Mouse (Mus musculus) embryonic facial prominence, embryonic 15.5 days (tissue): Measurements from ENCODE around the gene Ccdc85c. TPM values are rescaled to one million over a fixed set of nuclear protein-coding genes. Genes with fewer than 3 reads are reported as not detected.

Experiments
- ATAC-seq: fragments of 200-750 bp; cut with Nextera tagmentation; 2 replicates; pipeline ENCODE4 v1.8.0; 2017; ENCODE audit warnings: low read depth, moderate TSS enrichment; ENCODE audit not compliant: insufficient number of reproducible peaks, low FRiP score, low TSS enrichment
- H3K27ac ChIP-seq: fragments of 300-500 bp; sonication (generic); replicated peaks from 2 replicates; pipeline ENCODE4 v1.5.1; 2015; ENCODE audit warnings: mild to moderate bottlenecking, inconsistent platforms
- H3K27me3 ChIP-seq: fragments of 300-500 bp; sonication (generic); 2 replicates; pipeline ENCODE4 v1.6.1; 2015; ENCODE audit warnings: inconsistent platforms
- H3K36me3 ChIP-seq: fragments of 300-500 bp; sonication (generic); 2 replicates; pipeline ENCODE4 v1.6.1; 2015; ENCODE audit warnings: mild to moderate bottlenecking, inconsistent platforms
- H3K4me1 ChIP-seq: fragments of 300-500 bp; sonication (generic); 2 replicates; pipeline ENCODE4 v1.6.1; 2015; ENCODE audit warnings: inconsistent platforms
- H3K4me2 ChIP-seq: fragments of 300-500 bp; sonication (generic); replicated peaks from 2 replicates; pipeline ENCODE4 v1.6.1; 2015; ENCODE audit warnings: mild to moderate bottlenecking, inconsistent platforms
- H3K4me3 ChIP-seq: fragments of 300-500 bp; sonication (generic); replicated peaks from 2 replicates; pipeline ENCODE4 v1.5.1; 2015; ENCODE audit warnings: mild to moderate bottlenecking, inconsistent platforms
- H3K9ac ChIP-seq: fragments of 300-500 bp; sonication (generic); 2 replicates; pipeline ENCODE4 v1.6.1; 2015; ENCODE audit warnings: inconsistent platforms
- H3K9me3 ChIP-seq: fragments of 300-500 bp; sonication (generic); replicated peaks from 2 replicates; pipeline ENCODE4 v1.6.1; 2016; ENCODE audit warnings: inconsistent platforms
- WGBS: fragments of 180-500 bp; shearing (Covaris S2); methylation state at CpG from one replicate; pipeline ENCODE4 v1.1.7; 2015; 5-methylcytosine and 5-hydroxymethylcytosine counted together
- polyA plus RNA-seq: library from polyadenylated mRNA; unstranded; fragments of >200 nt; fragmentation: Nextera tagmentation; extraction: Ambion mirVana; gene quantifications from 2 replicates; pipeline ENCODE4 v1.2.1, GENCODE M21; 2015

Ccdc85c gene
- polyA plus RNA-seq, 1 experiment from 2014 or later, result 5.1 TPM

GRCm38 (mm10) chr12:108234832-108235602 is 40.2 kb downstream of the Ccdc85c start:
- H3K27ac ChIP-seq, result no peak overlapping the region
- ATAC-seq, result no peak
- peaks cover 66% of the 10 kb centered on the region for H3K4me1 ChIP-seq
- H3K9me3 ChIP-seq, result no peaks in the 10 kb centered on the region
- no peaks in the 10 kb centered on the region for H3K36me3 ChIP-seq
- no peak overlapping the region for H3K9ac ChIP-seq
- no peaks in the 10 kb centered on the region for H3K27me3 ChIP-seq
- H3K4me3 ChIP-seq, result no peak overlapping the region
- WGBS, result 77% methylated on average over 14 of the region's 14 CpGs
- H3K4me2 ChIP-seq, result no peak overlapping the region

- H3K27ac ChIP-seq, result no peak overlapping the region
- no peaks in the 10 kb centered on the region for H3K9me3 ChIP-seq
- WGBS, result 79% methylated on average over 6 of the region's 6 CpGs
- H3K4me3 ChIP-seq, result no peak overlapping the region
- no peaks in the 10 kb centered on the region for H3K27me3 ChIP-seq
- H3K36me3 ChIP-seq, result no peaks in the 10 kb centered on the region
- no peak for ATAC-seq
- peaks cover 53% of the 10 kb centered on the region for H3K4me1 ChIP-seq
- no peak overlapping the region for H3K4me2 ChIP-seq
- no peak overlapping the region for H3K9ac ChIP-seq
Observed at GRCm38 (mm10) chr12:108233736-108234135, 41.5 kb downstream of the Ccdc85c start.

- no peaks in the 10 kb centered on the region for H3K27me3 ChIP-seq
- no peak for ATAC-seq
- H3K9ac ChIP-seq, result no peak overlapping the region
- no peaks in the 10 kb centered on the region for H3K36me3 ChIP-seq
- no peak overlapping the region for H3K4me2 ChIP-seq
- H3K4me1 ChIP-seq, result peaks cover 34% of the 10 kb centered on the region
- 40% methylated on average over 9 of the region's 9 CpGs for WGBS
- H3K27ac ChIP-seq, result no peak overlapping the region
- no peak overlapping the region for H3K4me3 ChIP-seq
- H3K9me3 ChIP-seq, result no peaks in the 10 kb centered on the region
Observed at GRCm38 (mm10) chr12:108231901-108232300, 43.3 kb downstream of the Ccdc85c start.

- ATAC-seq, result no peak
- Histone ChIP-seq H3K36me3 (no peaks in the 10 kb centered on the region), H3K27me3 (no peaks in the 10 kb centered on the region), H3K9ac (no peak overlapping the region), H3K9me3 (no peaks in the 10 kb centered on the region), H3K27ac (no peak overlapping the region), H3K4me1 (peaks cover 29% of the 10 kb centered on the region), H3K4me2 (no peak overlapping the region), H3K4me3 (no peak overlapping the region)
- 47% methylated on average over 18 of the region's 18 CpGs for WGBS
Observed at GRCm38 (mm10) chr12:108230821-108231794, 44.1 kb downstream of the Ccdc85c start.

- 76% methylated on average over 12 of the region's 12 CpGs for WGBS
- H3K27ac ChIP-seq, result no peak overlapping the region
- H3K9ac ChIP-seq, result no peak overlapping the region
- H3K4me1 ChIP-seq, result peaks cover 31% of the 10 kb centered on the region
- no peak overlapping the region for H3K4me3 ChIP-seq
- no peak overlapping the region for H3K4me2 ChIP-seq
- ATAC-seq, result no peak
- H3K36me3 ChIP-seq, result no peaks in the 10 kb centered on the region
- H3K9me3 ChIP-seq, result no peaks in the 10 kb centered on the region
- no peaks in the 10 kb centered on the region for H3K27me3 ChIP-seq
Observed at GRCm38 (mm10) chr12:108230077-108230476, 45.1 kb downstream of the Ccdc85c start.

GRCm38 (mm10) chr12:108227527-108227926 is 47.7 kb downstream of the Ccdc85c start:
- no peak overlapping the region for H3K9ac ChIP-seq
- H3K27me3 ChIP-seq, result no peaks in the 10 kb centered on the region
- no peaks in the 10 kb centered on the region for H3K36me3 ChIP-seq
- no peak overlapping the region for H3K27ac ChIP-seq
- H3K4me2 ChIP-seq, result no peak overlapping the region
- peaks cover 44% of the 10 kb centered on the region for H3K4me1 ChIP-seq
- no peak for ATAC-seq
- no peak overlapping the region for H3K4me3 ChIP-seq
- no peaks in the 10 kb centered on the region for H3K9me3 ChIP-seq
- 79% methylated on average over 16 of the region's 16 CpGs for WGBS

GRCm38 (mm10) chr12:108226941-108227340 is 48.3 kb downstream of the Ccdc85c start:
- ATAC-seq, result no peak
- H3K4me1 ChIP-seq, result peaks cover 41% of the 10 kb centered on the region

GRCm38 (mm10) chr12:108226216-108226615 is 49.0 kb downstream of the Ccdc85c start:
- 73% methylated on average over 13 of the region's 13 CpGs for WGBS
- Histone ChIP-seq H3K9ac (no peak overlapping the region), H3K27ac (no peak overlapping the region), H3K4me3 (no peak overlapping the region), H3K36me3 (no peaks in the 10 kb centered on the region), H3K27me3 (no peaks in the 10 kb centered on the region), H3K9me3 (no peaks in the 10 kb centered on the region), H3K4me1 (peaks cover 41% of the 10 kb centered on the region), H3K4me2 (no peak overlapping the region)
- no peak for ATAC-seq

More at GRCm38 (mm10) chr12:108226941-108227340, 48.3 kb downstream of the Ccdc85c start:
- Histone ChIP-seq H3K4me3 (no peak overlapping the region), H3K36me3 (no peaks in the 10 kb centered on the region), H3K4me2 (no peak overlapping the region), H3K27ac (no peak overlapping the region), H3K27me3 (no peaks in the 10 kb centered on the region), H3K9me3 (no peaks in the 10 kb centered on the region), H3K9ac (no peak overlapping the region)
- 85% methylated on average over 12 of the region's 12 CpGs for WGBS

GRCm38 (mm10) chr12:108225781-108226180 is 49.4 kb downstream of the Ccdc85c start:
- no peaks in the 10 kb centered on the region for H3K27me3 ChIP-seq
- no peak overlapping the region for H3K4me2 ChIP-seq
- no peak for ATAC-seq
- H3K4me3 ChIP-seq, result no peak overlapping the region
- 61% methylated on average over 7 of the region's 7 CpGs for WGBS
- no peak overlapping the region for H3K27ac ChIP-seq
- no peaks in the 10 kb centered on the region for H3K9me3 ChIP-seq
- peaks cover 42% of the 10 kb centered on the region for H3K4me1 ChIP-seq
- no peaks in the 10 kb centered on the region for H3K36me3 ChIP-seq
- no peak overlapping the region for H3K9ac ChIP-seq

GRCm38 (mm10) chr12:108223357-108223756 is 51.9 kb downstream of the Ccdc85c start:
- Histone ChIP-seq H3K27ac (no peak overlapping the region), H3K36me3 (no peaks in the 10 kb centered on the region), H3K4me2 (no peak overlapping the region), H3K4me3 (no peak overlapping the region), H3K9ac (no peak overlapping the region), H3K4me1 (peaks cover 67% of the 10 kb centered on the region), H3K27me3 (no peaks in the 10 kb centered on the region), H3K9me3 (no peaks in the 10 kb centered on the region)
- no peak for ATAC-seq
- 45% methylated on average over 7 of the region's 8 CpGs for WGBS

- ATAC-seq, result no peak
- H3K36me3 ChIP-seq, result no peaks in the 10 kb centered on the region
- no peak overlapping the region for H3K9ac ChIP-seq
- no peaks in the 10 kb centered on the region for H3K27me3 ChIP-seq
- H3K9me3 ChIP-seq, result no peaks in the 10 kb centered on the region
- no peak overlapping the region for H3K27ac ChIP-seq
- 89% methylated on average over 7 of the region's 7 CpGs for WGBS
- H3K4me3 ChIP-seq, result no peak overlapping the region
- H3K4me1 ChIP-seq, result peaks cover 79% of the 10 kb centered on the region
- no peak overlapping the region for H3K4me2 ChIP-seq
Observed at GRCm38 (mm10) chr12:108221712-108222111, 53.5 kb downstream of the Ccdc85c start.
